9 mouse cellular contexts compared by ENCODE assay signal in genomic region chr1:182527921-182528858, GRCm38 (mm10). TPM values are rescaled to one million over a fixed set of nuclear protein-coding genes. Genes with fewer than 3 reads are reported as not detected.
DNase-seq lines count a peak whose midpoint lies in the region; ATAC-seq lines count a peak whose summit lies in the region.
"Had no signal": no experiment of that assay in that cellular context is flagged by ENCODE, and none has a peak within 500 bp of the region (broad histone marks: within the 10 kb centered on the region; RNA-seq: fewer than 3 reads in every experiment).

No protein-coding gene starts in this region.

- 26% methylated on average over 19 of the region's 19 CpGs for WGBS in heart, embryonic 16.5 days
- WGBS in liver, embryonic 13.5 days (ENCODE audit: insufficient replicate concordance): 4% methylated on average over 19 of the region's 19 CpGs
- WGBS in neural tube, embryonic 14.5 days: 5% methylated on average over 19 of the region's 19 CpGs

- H3K4me2 ChIP-seq in heart, embryonic 16.5 days (ENCODE audit: low read depth, low read length): peak overlapping the region; percentile 48
- peak overlapping the region; percentile 25 for H3K4me2 ChIP-seq in liver, embryonic 13.5 days
- peak overlapping the region; percentile 26; the same call in 1 of the 2 replicates for H3K4me2 ChIP-seq in neural tube, embryonic 14.5 days (ENCODE audit: low read depth, low read length)

- no peaks in the 10 kb centered on the region for H3K9me3 ChIP-seq in heart, embryonic 16.5 days (replicated peaks; ENCODE audit: control insufficient read depth, low read length)
- no peaks in the 10 kb centered on the region for H3K9me3 ChIP-seq in liver, embryonic 13.5 days (replicated peaks)
- H3K9me3 ChIP-seq in neural tube, embryonic 14.5 days (ENCODE audit: control insufficient read depth, low read length): no peaks in the 10 kb centered on the region

- H3K9ac ChIP-seq in heart, embryonic 16.5 days (ENCODE audit: low read length): peak overlapping the region; percentile 28; the same call in 1 of the 2 replicates
- H3K9ac ChIP-seq in liver, embryonic 13.5 days: no peak overlapping the region
- no peak overlapping the region for H3K9ac ChIP-seq in neural tube, embryonic 14.5 days (replicated peaks; ENCODE audit: low read depth, low read length)

- no peak overlapping the region for H3K27ac ChIP-seq in heart, embryonic 16.5 days (ENCODE audit: low read length)
- no peak overlapping the region for H3K27ac ChIP-seq in liver, embryonic 13.5 days
- no peak overlapping the region for H3K27ac ChIP-seq in neural tube, embryonic 14.5 days (ENCODE audit: low read depth, low read length)

- H3K36me3 ChIP-seq in heart, embryonic 16.5 days (ENCODE audit: control insufficient read depth, insufficient read depth): no peaks in the 10 kb centered on the region
- no peaks in the 10 kb centered on the region for H3K36me3 ChIP-seq in liver, embryonic 13.5 days
- H3K36me3 ChIP-seq in neural tube, embryonic 14.5 days (ENCODE audit: control insufficient read depth, insufficient read depth, low read length): no peaks in the 10 kb centered on the region

- H3K4me1 ChIP-seq in heart, embryonic 16.5 days (ENCODE audit: control insufficient read depth, insufficient read depth, low read length): peaks cover 13% of the 10 kb centered on the region
- H3K4me1 ChIP-seq in liver, embryonic 13.5 days (replicated peaks): peaks cover 9% of the 10 kb centered on the region; the same call in 1 of the 2 replicates
- 0 out of 2 replicates have a peak, but pooled peaks cover 4% of the 10 kb centered on the region for H3K4me1 ChIP-seq in neural tube, embryonic 14.5 days (ENCODE audit: control insufficient read depth, insufficient read depth, low read length)

- peak; percentile 54 for DNase-seq in thymus, postnatal 4 days
- no peak for DNase-seq in thymus, postnatal 36 days
- DNase-seq in liver, embryonic 13.5 days: no peak
- no peak for DNase-seq in layer of hippocampus, adult 9-11 months
- DNase-seq in cerebellum, postnatal 36 days: no peak

- H3K4me3 ChIP-seq in heart, embryonic 16.5 days (ENCODE audit: low read length): peak overlapping the region; percentile 11; the same call in 1 of the 2 replicates
- H3K4me3 ChIP-seq in liver, embryonic 13.5 days (replicated peaks): no peak overlapping the region
- no peak overlapping the region for H3K4me3 ChIP-seq in neural tube, embryonic 14.5 days (ENCODE audit: low read depth, low read length)

- H3K27me3 ChIP-seq in heart, embryonic 16.5 days (ENCODE audit: control insufficient read depth, insufficient read depth, low read length): no peaks in the 10 kb centered on the region; the same call in 1 of the 2 replicates
- H3K27me3 ChIP-seq in liver, embryonic 13.5 days: peaks cover 4% of the 10 kb centered on the region; the same call in 1 of the 2 replicates
- H3K27me3 ChIP-seq in neural tube, embryonic 14.5 days (ENCODE audit: control insufficient read depth, insufficient read depth, low read length): no peaks in the 10 kb centered on the region; the same call in 1 of the 2 replicates

- peak; percentile 91 for ATAC-seq in common myeloid progenitor, adult 5-6 weeks (replicated peaks; ENCODE audit: low read depth, poor library complexity, severe bottlenecking)
- peak; percentile 52 for ATAC-seq in heart, embryonic 16.5 days (replicated peaks; ENCODE audit: extremely low read depth, insufficient read depth, low FRiP score)
- peak; percentile 51; the same call in 1 of the 2 replicates for ATAC-seq in liver, embryonic 13.5 days (ENCODE audit: low read depth)
- ATAC-seq in neural tube, embryonic 14.5 days (ENCODE audit: low read depth): peak; percentile 44; the same call in 1 of the 2 replicates

RNA-seq across cellular contexts. Expression of gene Capn2, which starts 10.8 kb away (rescaled TPM):
- 22.4 TPM in 2 replicates for total RNA-seq in common myeloid progenitor, adult 5-6 weeks (2017)
- 91.1 and 91.7 TPM in 2 replicates for polyA plus RNA-seq in heart, embryonic 16.5 days (2015; fragmentation: Nextera tagmentation; extraction: Ambion mirVana)
- 22.2 and 25.2 TPM in 2 replicates for polyA plus RNA-seq in liver, embryonic 13.5 days (2015; fragmentation: Nextera tagmentation; extraction: Ambion mirVana)
- polyA plus RNA-seq in neural tube, embryonic 14.5 days (2014; fragmentation: Nextera tagmentation; extraction: Ambion mirVana): 64.8 and 91.7 TPM in 2 replicates

RNA-seq across cellular contexts. Expression of gene Capn8, which starts 36.6 kb away (rescaled TPM):
- 0.37 TPM in 1 of 2 replicates, not detected in the other for total RNA-seq in common myeloid progenitor, adult 5-6 weeks (2017)
- not detected in 2 replicates for polyA plus RNA-seq in heart, embryonic 16.5 days (2015; fragmentation: Nextera tagmentation; extraction: Ambion mirVana)
- polyA plus RNA-seq in liver, embryonic 13.5 days (2015; fragmentation: Nextera tagmentation; extraction: Ambion mirVana): not detected in 2 replicates
- 0.14 TPM in 1 of 2 replicates, not detected in the other for polyA plus RNA-seq in neural tube, embryonic 14.5 days (2014; fragmentation: Nextera tagmentation; extraction: Ambion mirVana)
- total RNA-seq: gastrocnemius, adult 8-10 months had no signal
